Mouse (Mus musculus): ENCODE data around the gene Vwa3b. TPM values are rescaled to one million over a fixed set of nuclear protein-coding genes. Genes with fewer than 3 reads are reported as not detected.

Vwa3b gene
- polyA plus RNA-seq, 1 experiment: 10.8 TPM

DNA sequence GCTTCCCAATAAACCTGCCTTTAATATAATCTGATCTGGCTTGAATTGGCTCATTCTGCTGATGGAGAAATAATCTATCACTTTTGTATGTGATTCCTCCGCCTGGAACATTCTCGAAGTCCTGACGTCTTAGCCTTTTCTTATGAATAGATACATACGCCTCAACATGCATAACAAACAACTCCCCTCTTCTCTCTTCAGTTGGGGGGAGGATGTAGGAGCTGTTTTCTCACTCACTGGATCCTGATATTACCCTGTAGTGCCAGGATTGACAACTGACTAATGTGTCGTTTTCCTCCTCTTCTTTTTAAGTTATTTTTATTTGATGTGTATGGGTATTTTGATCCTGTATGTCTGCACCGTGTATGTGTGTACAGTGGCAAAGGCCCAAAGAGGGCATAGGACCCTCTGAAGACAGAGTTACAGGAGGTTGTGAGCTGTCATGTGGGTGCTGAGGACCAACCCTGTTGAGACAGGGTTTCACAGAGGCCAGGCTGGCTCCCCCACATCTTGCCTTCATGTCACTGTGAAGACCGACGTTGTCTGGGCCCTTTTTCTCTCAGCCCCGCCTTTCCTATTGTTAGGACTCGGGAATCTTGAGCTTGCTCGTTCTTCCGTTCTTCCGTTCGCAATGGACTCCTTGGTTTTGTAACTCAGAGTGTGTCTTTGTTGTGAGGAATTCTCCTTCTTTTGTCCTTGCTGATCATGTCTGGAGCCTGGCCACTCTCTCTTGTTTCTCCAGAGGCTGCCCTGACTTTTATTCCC lies 39.8 kb upstream of the Vwa3b start:
- Histone ChIP-seq H3K9me3 (replicated peaks; ENCODE audit: control insufficient read depth, insufficient read depth, low read length, poor library complexity, severe bottlenecking) (no peaks in the 10 kb centered on the region), H3K27ac (ENCODE audit: insufficient read depth, low read length) (peak overlapping the region; percentile 100), H3K9ac (ENCODE audit: low read depth, poor library complexity, severe bottlenecking) (peak overlapping the region; percentile 73), H3K4me1 (ENCODE audit: control insufficient read depth, insufficient read depth, low read length) (peaks cover 19% of the 10 kb centered on the region), H3K36me3 (ENCODE audit: control insufficient read depth, insufficient read depth, low read length, poor library complexity, severe bottlenecking) (no peaks in the 10 kb centered on the region), H3K4me3 (ENCODE audit: low read depth, low read length) (no peak overlapping the region), H3K27me3 (ENCODE audit: control insufficient read depth, insufficient read depth, low read length, poor library complexity, severe bottlenecking) (no peaks in the 10 kb centered on the region)
- TF ChIP-seq POLR2A (IDR thresholded peaks at IDR 0.05; ENCODE audit: insufficient read depth, low read length) (no peak), EP300 (IDR thresholded peaks at IDR 0.05; ENCODE audit: insufficient read depth, low read depth, low read length) (peak; percentile 99), CTCF (IDR thresholded peaks at IDR 0.05; ENCODE audit: low read depth, low read length) (no peak)

DNA sequence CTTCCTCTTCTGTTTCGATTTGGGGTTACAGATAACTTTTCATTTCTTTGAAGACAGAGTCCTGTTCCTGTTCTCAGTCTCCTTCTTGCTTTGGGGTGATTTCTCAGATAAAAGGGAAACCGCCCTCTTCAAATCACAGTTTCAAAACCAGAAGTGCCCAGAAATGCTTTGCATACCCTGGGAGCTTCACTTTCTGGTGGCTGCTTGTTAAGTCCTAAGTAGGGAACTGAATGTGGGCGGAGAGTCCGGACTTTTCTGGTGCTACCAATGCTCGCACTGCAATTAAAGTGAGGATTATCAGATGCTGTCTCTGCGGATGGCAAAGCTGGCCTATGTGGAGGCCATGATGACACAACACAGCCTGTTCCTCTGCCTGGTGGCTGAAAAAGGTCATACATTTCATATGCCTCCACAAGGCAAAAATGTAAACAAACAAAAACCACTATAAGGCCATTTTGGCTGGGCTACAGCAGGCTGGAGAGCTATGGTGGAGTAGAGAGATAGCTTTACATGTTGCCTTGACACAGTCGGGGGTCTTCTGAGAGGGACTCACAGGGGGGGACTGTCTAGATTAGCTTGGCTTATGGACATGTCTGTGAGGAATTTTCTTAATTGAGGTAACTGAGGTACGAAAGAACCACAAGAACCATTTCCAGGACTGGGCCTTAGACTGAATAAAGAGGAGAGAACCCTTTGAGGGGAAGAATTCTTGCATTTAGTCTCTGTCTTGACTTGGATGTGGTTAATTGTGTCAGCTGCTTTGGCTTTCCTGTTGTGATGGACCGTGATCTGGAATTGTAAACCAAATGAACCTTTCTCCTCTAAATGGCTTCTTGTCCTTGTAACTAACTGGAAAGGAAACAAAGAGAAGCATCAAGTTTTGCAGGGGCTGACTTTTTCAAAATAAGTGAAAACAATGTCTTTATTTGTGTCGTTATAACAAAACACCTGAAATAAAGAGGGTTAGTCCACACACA lies 38.9 kb upstream of the Vwa3b start:
- peaks cover 19% of the 10 kb centered on the region for H3K4me1 ChIP-seq (ENCODE audit: control insufficient read depth, insufficient read depth, low read length)
- H3K27ac ChIP-seq (ENCODE audit: insufficient read depth, low read length): peak overlapping the region; percentile 100
- H3K36me3 ChIP-seq (ENCODE audit: control insufficient read depth, insufficient read depth, low read length, poor library complexity, severe bottlenecking): no peaks in the 10 kb centered on the region
- H3K9ac ChIP-seq (ENCODE audit: low read depth, poor library complexity, severe bottlenecking): peak overlapping the region; percentile 73
- no peaks in the 10 kb centered on the region for H3K9me3 ChIP-seq (replicated peaks; ENCODE audit: control insufficient read depth, insufficient read depth, low read length, poor library complexity, severe bottlenecking)
- peak; percentile 79 for TF ChIP-seq EP300 (IDR thresholded peaks at IDR 0.05; ENCODE audit: insufficient read depth, low read depth, low read length)
- TF ChIP-seq CTCF (IDR thresholded peaks at IDR 0.05; ENCODE audit: low read depth, low read length): no peak
- H3K27me3 ChIP-seq (ENCODE audit: control insufficient read depth, insufficient read depth, low read length, poor library complexity, severe bottlenecking): no peaks in the 10 kb centered on the region
- no peak overlapping the region for H3K4me3 ChIP-seq (ENCODE audit: low read depth, low read length)

DNA sequence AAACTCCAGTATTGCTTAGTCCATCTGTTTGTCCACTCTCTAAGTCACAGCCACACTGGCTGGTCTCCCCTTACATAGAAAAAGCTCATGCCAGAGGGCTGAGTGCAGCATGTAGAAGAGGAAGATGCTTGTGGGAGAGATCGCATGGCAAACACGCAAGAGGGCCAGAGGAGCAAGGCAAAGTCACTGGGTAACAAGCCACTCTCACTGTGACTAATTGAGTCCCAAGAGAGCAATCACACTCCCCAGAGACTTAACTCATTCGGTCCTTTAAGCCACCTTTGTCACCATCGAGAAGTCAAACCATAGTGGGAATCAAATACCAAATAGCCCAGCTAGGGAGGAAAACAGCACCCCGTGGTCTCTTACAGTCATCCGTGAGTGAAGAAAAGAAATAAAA lies 38.2 kb upstream of the Vwa3b start:
- Histone ChIP-seq H3K27ac (ENCODE audit: insufficient read depth, low read length) (peak overlapping the region; percentile 100), H3K4me1 (ENCODE audit: control insufficient read depth, insufficient read depth, low read length) (peaks cover 19% of the 10 kb centered on the region), H3K9me3 (replicated peaks; ENCODE audit: control insufficient read depth, insufficient read depth, low read length, poor library complexity, severe bottlenecking) (no peaks in the 10 kb centered on the region), H3K36me3 (ENCODE audit: control insufficient read depth, insufficient read depth, low read length, poor library complexity, severe bottlenecking) (no peaks in the 10 kb centered on the region), H3K9ac (ENCODE audit: low read depth, poor library complexity, severe bottlenecking) (peak overlapping the region; percentile 58), H3K27me3 (ENCODE audit: control insufficient read depth, insufficient read depth, low read length, poor library complexity, severe bottlenecking) (no peaks in the 10 kb centered on the region), H3K4me3 (ENCODE audit: low read depth, low read length) (no peak overlapping the region)
- TF ChIP-seq POLR2A (IDR thresholded peaks at IDR 0.05; ENCODE audit: insufficient read depth, low read length) (no peak), CTCF (IDR thresholded peaks at IDR 0.05; ENCODE audit: low read depth, low read length) (no peak), EP300 (IDR thresholded peaks at IDR 0.05; ENCODE audit: insufficient read depth, low read depth, low read length) (no peak)

DNA sequence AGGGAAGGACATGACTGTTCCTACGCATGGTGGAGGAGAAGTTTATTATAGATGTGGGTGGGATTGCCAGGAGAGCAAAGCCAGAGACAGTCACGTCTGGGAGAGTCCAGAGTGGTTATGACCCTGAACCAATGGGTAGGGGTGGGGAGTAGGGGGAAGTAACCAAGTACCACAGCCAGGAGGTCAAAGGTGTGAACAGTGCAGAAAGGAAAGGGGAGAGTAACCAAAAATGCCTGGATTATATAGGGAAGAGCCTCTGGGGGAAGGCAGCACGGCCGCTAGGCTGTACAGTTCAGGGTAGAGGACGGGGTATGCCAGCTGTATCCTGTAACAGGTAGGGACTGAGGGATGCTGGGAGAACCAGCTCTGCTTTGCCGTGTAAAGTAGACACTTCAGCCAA lies 37.8 kb upstream of the Vwa3b start:
- no peaks in the 10 kb centered on the region for H3K36me3 ChIP-seq (ENCODE audit: control insufficient read depth, insufficient read depth, low read length, poor library complexity, severe bottlenecking)
- no peaks in the 10 kb centered on the region for H3K9me3 ChIP-seq (replicated peaks; ENCODE audit: control insufficient read depth, insufficient read depth, low read length, poor library complexity, severe bottlenecking)
- no peaks in the 10 kb centered on the region for H3K27me3 ChIP-seq (ENCODE audit: control insufficient read depth, insufficient read depth, low read length, poor library complexity, severe bottlenecking)
- peak overlapping the region; percentile 100 for H3K27ac ChIP-seq (ENCODE audit: insufficient read depth, low read length)
- peaks cover 19% of the 10 kb centered on the region for H3K4me1 ChIP-seq (ENCODE audit: control insufficient read depth, insufficient read depth, low read length)
- no peak overlapping the region for H3K4me3 ChIP-seq (ENCODE audit: low read depth, low read length)
- peak overlapping the region; percentile 58 for H3K9ac ChIP-seq (ENCODE audit: low read depth, poor library complexity, severe bottlenecking)
- TF ChIP-seq POLR2A (IDR thresholded peaks at IDR 0.05; ENCODE audit: insufficient read depth, low read length) (no peak), CTCF (IDR thresholded peaks at IDR 0.05; ENCODE audit: low read depth, low read length) (no peak), EP300 (IDR thresholded peaks at IDR 0.05; ENCODE audit: insufficient read depth, low read depth, low read length) (peak; percentile 70)

DNA sequence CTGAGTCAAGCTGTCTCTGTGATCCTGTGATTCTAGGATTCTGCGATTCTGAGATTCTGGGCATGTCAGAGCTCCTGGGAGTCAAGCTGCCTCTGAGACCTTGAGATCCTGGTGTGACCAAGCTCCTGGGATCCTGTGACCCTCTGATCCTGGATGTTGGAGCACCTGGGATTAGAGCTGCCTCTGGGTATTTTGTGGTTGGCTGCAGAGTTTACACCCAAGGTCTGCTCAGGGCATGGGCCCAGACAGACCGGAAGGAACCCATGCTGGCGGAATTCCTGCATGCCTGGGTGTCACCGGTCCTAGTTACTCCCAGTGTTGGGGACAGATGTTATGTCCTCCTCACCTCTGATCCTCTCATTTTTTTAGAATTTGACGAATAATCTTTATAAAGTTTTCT lies 32.1 kb upstream of the Vwa3b start:
- Histone ChIP-seq H3K9ac (ENCODE audit: low read depth, poor library complexity, severe bottlenecking) (no peak overlapping the region), H3K4me3 (ENCODE audit: low read depth, low read length) (no peak overlapping the region), H3K4me1 (ENCODE audit: control insufficient read depth, insufficient read depth, low read length) (peaks cover 7% of the 10 kb centered on the region), H3K36me3 (ENCODE audit: control insufficient read depth, insufficient read depth, low read length, poor library complexity, severe bottlenecking) (no peaks in the 10 kb centered on the region), H3K27ac (ENCODE audit: insufficient read depth, low read length) (no peak overlapping the region), H3K27me3 (ENCODE audit: control insufficient read depth, insufficient read depth, low read length, poor library complexity, severe bottlenecking) (no peaks in the 10 kb centered on the region), H3K9me3 (replicated peaks; ENCODE audit: control insufficient read depth, insufficient read depth, low read length, poor library complexity, severe bottlenecking) (no peaks in the 10 kb centered on the region)
- no peak for TF ChIP-seq EP300 (IDR thresholded peaks at IDR 0.05; ENCODE audit: insufficient read depth, low read depth, low read length)

DNA sequence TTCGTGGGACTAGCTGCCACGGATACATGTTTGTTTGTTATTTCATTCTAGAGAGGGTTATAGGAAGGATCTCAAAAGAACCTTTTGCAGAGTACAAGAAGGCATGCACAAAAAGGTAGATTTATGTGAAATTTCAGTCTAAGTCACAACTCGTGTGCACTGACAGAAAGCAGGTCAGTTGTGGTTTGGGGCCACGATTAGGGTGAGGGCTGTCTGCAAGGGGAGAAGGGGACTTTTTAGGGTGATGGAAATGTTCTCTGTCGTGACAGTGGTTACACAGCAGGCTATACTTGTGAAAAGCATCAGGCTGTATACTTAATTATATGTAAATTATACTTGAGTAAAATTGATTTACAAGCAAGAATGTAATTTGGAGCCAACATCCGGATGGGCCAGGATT lies 30.6 kb upstream of the Vwa3b start:
- H3K9me3 ChIP-seq (replicated peaks; ENCODE audit: control insufficient read depth, insufficient read depth, low read length, poor library complexity, severe bottlenecking): no peaks in the 10 kb centered on the region
- TF ChIP-seq POLR2A (IDR thresholded peaks at IDR 0.05; ENCODE audit: insufficient read depth, low read length) (no peak), EP300 (IDR thresholded peaks at IDR 0.05; ENCODE audit: insufficient read depth, low read depth, low read length) (no peak), CTCF (IDR thresholded peaks at IDR 0.05; ENCODE audit: low read depth, low read length) (no peak)

More for the DNA sequence above, 30.6 kb upstream of the Vwa3b start:
- Histone ChIP-seq H3K36me3 (ENCODE audit: control insufficient read depth, insufficient read depth, low read length, poor library complexity, severe bottlenecking) (no peaks in the 10 kb centered on the region), H3K27ac (ENCODE audit: insufficient read depth, low read length) (no peak overlapping the region), H3K27me3 (ENCODE audit: control insufficient read depth, insufficient read depth, low read length, poor library complexity, severe bottlenecking) (no peaks in the 10 kb centered on the region), H3K9ac (ENCODE audit: low read depth, poor library complexity, severe bottlenecking) (no peak overlapping the region), H3K4me3 (ENCODE audit: low read depth, low read length) (no peak overlapping the region), H3K4me1 (ENCODE audit: control insufficient read depth, insufficient read depth, low read length) (peaks cover 8% of the 10 kb centered on the region)
